Mouse (Mus musculus): ENCODE results near the gene Mettl9.

DNA sequence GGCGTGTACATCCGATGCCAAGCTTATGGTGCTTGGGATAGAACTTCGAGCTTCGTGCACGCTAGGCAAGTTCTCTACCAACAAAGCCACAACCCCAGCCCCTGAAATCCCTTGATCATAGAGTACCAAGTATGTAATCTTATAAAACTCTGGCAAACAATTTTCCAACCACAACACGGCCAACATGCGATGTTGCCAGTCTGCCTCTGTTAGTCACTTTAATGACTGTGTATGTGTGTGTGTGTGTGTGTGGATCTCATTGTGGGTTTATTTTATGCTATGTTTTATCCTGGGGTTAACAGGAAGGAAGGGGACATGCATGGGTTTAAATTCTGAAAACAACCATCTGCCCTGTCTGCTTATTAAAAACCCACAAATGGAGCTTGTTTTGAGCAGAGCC, 56.5 kb downstream of the Mettl9 start:
- no peak for TF ChIP-seq EP300 (IDR thresholded peaks at IDR 0.05)
- no peak for TF ChIP-seq CTCF (IDR thresholded peaks at IDR 0.05)

Measured in lung, postnatal 0 days (tissue).